Mouse (Mus musculus) lung, adult 2 months (tissue): ENCODE measurements around the gene Clca3a1.
"Not testable (repeated sequence)": the region's sequence is repeated elsewhere in the genome, so short reads cannot be mapped to it uniquely, and the experiment has no call there.

Source experiments
- CTCF ChIP-seq: fragments of 200-500 bp; IDR thresholded peaks from 2 replicates; pipeline ENCODE4 v1.5.1; 2011; ENCODE audit warnings: mild to moderate bottlenecking, low read length, control low read depth; ENCODE audit not compliant: insufficient read depth
- POLR2A ChIP-seq: fragments of 200-500 bp; IDR thresholded peaks from 2 replicates; pipeline ENCODE4 v1.6.1; 2011; ENCODE audit warnings: low read depth, mild to moderate bottlenecking, control low read depth, low read length, borderline replicate concordance; ENCODE audit errors: extremely low read depth

DNA sequence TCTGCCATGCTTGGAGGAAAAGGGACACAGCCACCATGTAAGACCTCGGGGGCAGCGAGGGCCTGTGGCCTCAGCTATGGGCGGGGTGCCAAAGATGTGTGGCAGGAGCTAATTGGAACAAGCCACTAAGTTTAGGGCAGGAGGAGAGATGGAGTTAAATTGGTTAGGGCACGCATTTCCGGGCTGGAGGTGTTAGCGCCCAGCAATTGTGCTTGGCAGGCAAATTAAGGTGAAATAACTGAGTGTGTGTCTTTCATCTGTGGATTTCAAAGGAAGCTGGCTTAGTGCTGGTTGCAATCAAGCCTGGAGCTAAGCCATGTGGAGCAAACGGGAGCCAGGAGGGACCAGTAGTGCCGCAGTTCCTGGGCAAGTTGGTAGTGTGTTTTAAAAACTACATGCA, 4.7 kb downstream of the Clca3a1 start:
- not testable (repeated sequence) for TF ChIP-seq POLR2A, CTCF
